Mouse (Mus musculus): ENCODE results near the gene Nosip.

DNA sequence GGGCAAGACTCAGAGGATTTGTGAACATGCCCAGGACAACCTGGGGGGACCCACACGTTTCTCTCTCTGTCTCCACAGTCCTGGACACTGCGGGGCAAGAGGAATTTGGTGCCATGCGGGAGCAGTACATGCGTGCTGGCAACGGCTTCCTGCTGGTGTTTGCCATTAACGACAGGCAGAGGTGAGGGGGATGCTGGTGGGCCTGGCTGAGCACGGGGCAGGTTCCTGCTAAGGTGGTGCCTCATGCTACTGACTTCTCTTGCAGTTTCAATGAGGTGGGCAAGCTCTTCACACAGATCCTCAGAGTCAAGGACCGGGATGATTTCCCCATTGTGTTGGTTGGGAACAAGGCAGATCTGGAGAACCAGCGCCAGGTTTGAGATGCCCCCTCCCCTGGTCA lies 42.0 kb upstream of the Nosip start:
- TF ChIP-seq CTCF (IDR thresholded peaks at IDR 0.05; ENCODE audit: extremely low read depth, insufficient read length, insufficient replicate concordance, low read depth, low read length): no peak
- TF ChIP-seq POLR2A (IDR thresholded peaks at IDR 0.05; ENCODE audit: low read depth, low read length): no peak

Measured in small intestine, adult 2 months (tissue).